Mouse (Mus musculus): ENCODE results near the gene Vsx2. TPM values are rescaled to one million over a fixed set of nuclear protein-coding genes. Genes with fewer than 3 reads are reported as not detected.

The Vsx2 gene
- polyA plus RNA-seq, 1 experiment from 2014 or later, result 0.05 TPM

DNA sequence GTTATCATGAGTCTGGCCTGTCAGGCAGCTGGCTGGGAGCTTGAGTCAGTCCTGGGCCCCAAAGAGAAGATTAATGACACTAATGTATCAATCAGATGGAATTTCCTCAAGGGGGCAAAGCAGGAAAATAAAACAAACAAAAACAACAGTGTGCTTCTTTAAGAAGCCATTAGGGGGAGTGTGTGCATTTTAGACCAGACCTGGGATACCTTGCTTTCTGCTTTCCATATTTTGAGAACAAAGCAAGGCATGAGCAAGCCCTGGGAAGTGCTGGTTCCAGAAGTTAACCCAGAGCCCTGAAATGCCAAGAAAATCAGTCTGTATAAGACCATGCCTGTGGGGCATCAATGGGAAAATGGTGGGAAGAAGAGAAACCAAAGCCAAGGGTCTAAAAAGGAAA lies 51.4 kb downstream of the Vsx2 start:
- peak; percentile 35 for TF ChIP-seq CTCF (IDR thresholded peaks at IDR 0.05; ENCODE audit: low read depth)
- Histone ChIP-seq H3K36me3 (ENCODE audit: insufficient read depth) (no peaks in the 10 kb centered on the region), H3K4me2 (no peak overlapping the region), H3K27ac (ENCODE audit: low read depth) (no peak overlapping the region), H3K4me3 (ENCODE audit: low read depth, low read length) (no peak overlapping the region), H3K27me3 (ENCODE audit: insufficient read depth, low read length) (peaks cover 17% of the 10 kb centered on the region), H3K9me3 (ENCODE audit: low read depth, low read length) (no peaks in the 10 kb centered on the region), H3K4me1 (ENCODE audit: insufficient read depth) (no peaks in the 10 kb centered on the region), H3K9ac (no peak overlapping the region)
- ATAC-seq (ENCODE audit: insufficient read depth) (no peak), DNase-seq (peak; percentile 22)

DNA sequence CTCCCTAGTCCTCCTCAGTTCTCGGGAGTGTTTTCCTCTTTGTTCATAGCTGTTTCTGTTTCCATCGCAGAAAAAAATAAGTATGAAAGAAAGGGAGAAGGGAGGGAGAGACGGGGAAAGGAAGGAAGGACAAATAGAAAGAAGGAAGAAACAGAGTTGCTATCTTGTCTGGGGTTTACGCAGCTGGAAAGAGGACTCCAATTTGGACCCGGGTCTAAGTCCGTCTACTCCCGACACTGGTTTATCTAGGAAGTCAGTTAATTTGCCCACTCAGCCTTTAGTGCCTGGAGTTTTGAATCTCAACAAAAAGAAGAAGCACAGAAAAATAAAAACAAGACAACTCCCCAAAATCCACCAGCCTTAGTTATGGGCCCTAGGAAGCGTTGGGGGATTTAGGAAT lies 55.0 kb downstream of the Vsx2 start:
- Histone ChIP-seq H3K27ac (ENCODE audit: low read depth) (no peak overlapping the region), H3K4me1 (ENCODE audit: insufficient read depth) (no peaks in the 10 kb centered on the region), H3K4me3 (ENCODE audit: low read depth, low read length) (no peak overlapping the region), H3K27me3 (ENCODE audit: insufficient read depth, low read length) (peaks cover 17% of the 10 kb centered on the region), H3K4me2 (no peak overlapping the region), H3K9me3 (ENCODE audit: low read depth, low read length) (no peaks in the 10 kb centered on the region), H3K9ac (no peak overlapping the region), H3K36me3 (ENCODE audit: insufficient read depth) (no peaks in the 10 kb centered on the region)
- no peak for ATAC-seq (ENCODE audit: insufficient read depth)
- no peak for DNase-seq
- WGBS, result 31% methylated on average over 8 of the region's 8 CpGs
- no peak for TF ChIP-seq CTCF (IDR thresholded peaks at IDR 0.05; ENCODE audit: low read depth)

DNA sequence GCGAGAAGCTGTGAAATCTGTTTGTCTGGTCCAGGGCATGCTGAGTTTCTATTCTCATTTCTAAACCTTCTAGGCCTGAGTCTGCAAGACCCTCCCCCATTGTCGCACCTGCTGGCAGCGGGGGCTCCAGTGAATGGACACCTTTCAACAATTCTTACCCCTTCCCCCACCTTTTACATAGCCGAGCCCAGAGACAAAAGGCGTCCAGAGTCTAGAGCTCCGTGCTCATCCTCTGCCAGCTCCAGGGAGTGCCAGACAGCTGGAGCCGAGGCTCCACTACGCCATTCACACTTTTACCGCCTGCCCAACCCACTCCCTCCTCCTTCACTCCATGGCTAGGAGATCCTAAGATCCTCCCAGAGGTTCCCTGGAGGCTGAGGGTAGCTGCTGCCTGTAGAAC lies 55.6 kb downstream of the Vsx2 start:
- Histone ChIP-seq H3K4me3 (ENCODE audit: low read depth, low read length) (no peak overlapping the region), H3K27me3 (ENCODE audit: insufficient read depth, low read length) (peaks cover 17% of the 10 kb centered on the region), H3K36me3 (ENCODE audit: insufficient read depth) (no peaks in the 10 kb centered on the region), H3K9me3 (ENCODE audit: low read depth, low read length) (no peaks in the 10 kb centered on the region), H3K9ac (no peak overlapping the region), H3K27ac (ENCODE audit: low read depth) (no peak overlapping the region), H3K4me2 (no peak overlapping the region), H3K4me1 (ENCODE audit: insufficient read depth) (no peaks in the 10 kb centered on the region)
- DNase-seq (no peak), ATAC-seq (ENCODE audit: insufficient read depth) (no peak)
- 6% methylated on average over 9 of the region's 9 CpGs for WGBS
- no peak for TF ChIP-seq CTCF (IDR thresholded peaks at IDR 0.05; ENCODE audit: low read depth)

DNA sequence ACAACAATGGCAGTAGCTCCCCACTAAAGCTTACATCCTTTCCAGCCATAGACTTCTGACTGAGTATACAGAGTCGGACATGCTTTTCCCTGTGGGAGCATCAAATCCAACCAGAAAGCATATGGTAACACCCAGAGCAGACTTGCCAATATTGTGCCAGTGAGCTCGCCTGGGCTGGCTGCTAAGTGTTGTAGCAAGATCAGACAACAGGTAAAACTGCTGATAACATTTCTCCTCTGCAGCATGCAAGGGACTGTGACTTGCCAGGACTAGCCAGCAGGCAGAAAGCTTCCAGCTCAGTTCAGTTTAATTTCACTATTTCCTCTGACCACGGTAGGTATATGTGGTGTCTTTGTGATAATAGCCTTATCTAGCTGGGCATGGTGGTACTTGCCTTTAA lies 62.3 kb downstream of the Vsx2 start:
- Histone ChIP-seq H3K4me3 (ENCODE audit: low read depth, low read length) (no peak overlapping the region), H3K27ac (ENCODE audit: low read depth) (no peak overlapping the region), H3K4me2 (no peak overlapping the region), H3K9me3 (ENCODE audit: low read depth, low read length) (no peaks in the 10 kb centered on the region), H3K9ac (no peak overlapping the region), H3K4me1 (ENCODE audit: insufficient read depth) (no peaks in the 10 kb centered on the region), H3K27me3 (ENCODE audit: insufficient read depth, low read length) (no peaks in the 10 kb centered on the region), H3K36me3 (ENCODE audit: insufficient read depth) (no peaks in the 10 kb centered on the region)
- WGBS, result 60% methylated on average over 3 of the region's 3 CpGs
- DNase-seq (no peak), ATAC-seq (ENCODE audit: insufficient read depth) (no peak)
- TF ChIP-seq CTCF (IDR thresholded peaks at IDR 0.05; ENCODE audit: low read depth), result no peak

DNA sequence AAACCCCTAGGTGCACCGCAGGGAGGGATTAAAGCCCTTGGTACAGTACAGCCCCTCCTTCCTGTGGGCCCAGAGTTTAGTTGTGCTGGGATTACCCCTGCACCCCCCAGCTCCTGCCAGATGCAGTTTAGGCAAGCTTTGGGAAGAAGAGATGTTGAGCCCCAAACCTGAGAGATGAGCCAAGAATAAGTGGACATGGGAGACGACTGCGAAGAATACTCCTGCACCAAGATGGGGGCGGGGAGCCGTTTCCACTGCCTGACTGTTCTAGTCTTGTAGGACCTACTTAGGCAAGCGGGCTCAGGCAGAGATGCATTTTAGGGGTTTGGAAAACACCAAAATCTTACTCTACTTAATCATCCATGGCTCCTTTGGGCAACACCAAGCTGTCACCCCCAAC lies 70.7 kb downstream of the Vsx2 start:
- no peak overlapping the region for H3K4me2 ChIP-seq
- H3K27ac ChIP-seq (ENCODE audit: low read depth), result no peak overlapping the region
- H3K9me3 ChIP-seq (ENCODE audit: low read depth, low read length), result no peaks in the 10 kb centered on the region
- WGBS, result 15% methylated on average over 6 of the region's 6 CpGs
- H3K27me3 ChIP-seq (ENCODE audit: insufficient read depth, low read length), result peaks cover 45% of the 10 kb centered on the region
- TF ChIP-seq CTCF (IDR thresholded peaks at IDR 0.05; ENCODE audit: low read depth), result no peak
- H3K4me3 ChIP-seq (ENCODE audit: low read depth, low read length), result no peak overlapping the region
- DNase-seq (no peak), ATAC-seq (ENCODE audit: insufficient read depth) (no peak)
- no peaks in the 10 kb centered on the region for H3K4me1 ChIP-seq (ENCODE audit: insufficient read depth)
- no peaks in the 10 kb centered on the region for H3K36me3 ChIP-seq (ENCODE audit: insufficient read depth)
- no peak overlapping the region for H3K9ac ChIP-seq

DNA sequence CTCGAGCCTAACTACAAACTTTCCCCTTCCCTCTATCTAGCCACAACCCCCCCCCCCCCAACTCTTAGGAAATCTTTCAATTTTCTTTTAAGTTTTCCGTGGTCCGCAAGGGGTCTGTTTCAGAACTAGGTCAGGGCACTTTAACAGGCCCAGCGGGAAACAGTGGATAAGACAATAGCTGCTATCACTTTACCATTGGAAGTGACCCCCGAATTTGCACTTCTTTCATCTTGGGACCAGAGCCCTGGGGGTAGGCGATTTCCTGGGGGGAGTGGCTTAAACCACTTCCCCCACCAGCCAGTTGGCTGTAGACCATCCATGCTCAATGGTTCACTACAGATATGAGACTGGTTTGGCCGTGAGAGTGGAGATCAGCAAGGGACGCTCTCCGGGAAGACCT lies 71.1 kb downstream of the Vsx2 start, which contains the start of gene Vrtn:
TSS of gene Vrtn (plus strand) at position 366 of the 400 bp plus-strand sequence.
- H3K9me3 ChIP-seq (ENCODE audit: low read depth, low read length), result no peaks in the 10 kb centered on the region
- H3K9ac ChIP-seq, result no peak within 1 kb of the TSS
- DNase-seq (no peak), ATAC-seq (ENCODE audit: insufficient read depth) (no peak)
- peaks cover 45% of the 10 kb centered on the region for H3K27me3 ChIP-seq (ENCODE audit: insufficient read depth, low read length)
- H3K4me2 ChIP-seq, result no peak within 1 kb of the TSS
- H3K4me3 ChIP-seq (ENCODE audit: low read depth, low read length), result no peak within 1 kb of the TSS
- TF ChIP-seq CTCF (IDR thresholded peaks at IDR 0.05; ENCODE audit: low read depth), result no peak
- H3K36me3 ChIP-seq (ENCODE audit: insufficient read depth), result no peaks in the 10 kb centered on the region
- 5% methylated on average over 9 of the region's 9 CpGs for WGBS
- no peaks in the 10 kb centered on the region for H3K4me1 ChIP-seq (ENCODE audit: insufficient read depth)
- no peak within 1 kb of the TSS for H3K27ac ChIP-seq (ENCODE audit: low read depth)

Other genes with a start within 250 kb of the Vsx2 start
- gene Coq6, start 208.1 kb upstream of the Vsx2 start, polyA plus RNA-seq (2014; fragmentation: Nextera tagmentation; extraction: Ambion mirVana), result 45.8 and 51.1 TPM in 2 replicates
- gene Fam161b, start 207.9 kb upstream of the Vsx2 start, polyA plus RNA-seq (2014; fragmentation: Nextera tagmentation; extraction: Ambion mirVana), result 3.0 and 3.5 TPM in 2 replicates
- gene Entpd5, start 160.7 kb upstream of the Vsx2 start, polyA plus RNA-seq (2014; fragmentation: Nextera tagmentation; extraction: Ambion mirVana), result 15.4 and 18.0 TPM in 2 replicates
- 0.96 and 1.5 TPM in 2 replicates for gene Bbof1, start 160.7 kb upstream of the Vsx2 start, polyA plus RNA-seq (2014; fragmentation: Nextera tagmentation; extraction: Ambion mirVana)
- 21.1 and 22.1 TPM in 2 replicates for gene Rnf113a2, start 152.6 kb upstream of the Vsx2 start, polyA plus RNA-seq (2014; fragmentation: Nextera tagmentation; extraction: Ambion mirVana)
- gene Aldh6a1, start 118.8 kb upstream of the Vsx2 start, polyA plus RNA-seq (2014; fragmentation: Nextera tagmentation; extraction: Ambion mirVana), result 32.8 and 35.4 TPM in 2 replicates
- 21.8 and 22.5 TPM in 2 replicates for gene Lin52, start 118.3 kb upstream of the Vsx2 start, polyA plus RNA-seq (2014; fragmentation: Nextera tagmentation; extraction: Ambion mirVana)
- gene Abcd4, start 47.7 kb downstream of the Vsx2 start, polyA plus RNA-seq (2014; fragmentation: Nextera tagmentation; extraction: Ambion mirVana), result 8.7 and 11.3 TPM in 2 replicates
- not detected in 2 replicates for gene Vrtn, start 71.3 kb downstream of the Vsx2 start, polyA plus RNA-seq (2014; fragmentation: Nextera tagmentation; extraction: Ambion mirVana)
- not detected in 2 replicates for gene Syndig1l, start 129.1 kb downstream of the Vsx2 start, polyA plus RNA-seq (2014; fragmentation: Nextera tagmentation; extraction: Ambion mirVana)
- 106 and 107 TPM in 2 replicates for gene Npc2, start 203.4 kb downstream of the Vsx2 start, polyA plus RNA-seq (2014; fragmentation: Nextera tagmentation; extraction: Ambion mirVana)
- 126 and 131 TPM in 2 replicates for gene Isca2, start 203.5 kb downstream of the Vsx2 start, polyA plus RNA-seq (2014; fragmentation: Nextera tagmentation; extraction: Ambion mirVana)